Mouse (Mus musculus): ENCODE measurements around the gene Tmx1. TPM values are rescaled to one million over a fixed set of nuclear protein-coding genes. Genes with fewer than 3 reads are reported as not detected.

Tmx1 gene
- polyA plus RNA-seq, 1 experiment from 2014 or later = 139 TPM

- Histone ChIP-seq H3K4me2 (no peak overlapping the region), H3K9ac (no peak overlapping the region), H3K27ac (replicated peaks) (no peak overlapping the region), H3K27me3 (no peaks in the 10 kb centered on the region), H3K9me3 (no peaks in the 10 kb centered on the region), H3K4me1 (replicated peaks) (peaks cover 29% of the 10 kb centered on the region), H3K36me3 (no peaks in the 10 kb centered on the region), H3K4me3 (no peak overlapping the region)
- ATAC-seq (ENCODE audit: low read depth) = no peak
- WGBS = 93% methylated on average over 3 of the region's 3 CpGs
Measured at GRCm38 (mm10) chr12:70451533-70451932, 1.4 kb upstream of the Tmx1 start.

- H3K9ac ChIP-seq = peak overlapping the region; percentile 86; the same call in 1 of the 2 replicates
- 80% methylated on average over 2 of the region's 2 CpGs for WGBS
- no peaks in the 10 kb centered on the region for H3K9me3 ChIP-seq
- H3K4me1 ChIP-seq (replicated peaks) = peaks cover 29% of the 10 kb centered on the region
- no peak overlapping the region for H3K27ac ChIP-seq (replicated peaks)
- H3K27me3 ChIP-seq = no peaks in the 10 kb centered on the region
- no peak for ATAC-seq (ENCODE audit: low read depth)
- peak overlapping the region; percentile 74 for H3K4me2 ChIP-seq
- peaks cover 3% of the 10 kb centered on the region; the same call in 1 of the 2 replicates for H3K36me3 ChIP-seq
- H3K4me3 ChIP-seq = peak overlapping the region; percentile 75
Measured at GRCm38 (mm10) chr12:70452143-70452542, 752 bp upstream of the Tmx1 start.

- H3K27me3 ChIP-seq = no peaks in the 10 kb centered on the region
- 96% methylated on average over 8 of the region's 8 CpGs for WGBS
- no peak overlapping the region for H3K4me3 ChIP-seq
- peaks cover 29% of the 10 kb centered on the region for H3K36me3 ChIP-seq
- H3K4me1 ChIP-seq (replicated peaks) = peaks cover 29% of the 10 kb centered on the region
- no peak overlapping the region for H3K27ac ChIP-seq (replicated peaks)
- ATAC-seq (ENCODE audit: low read depth) = no peak
- no peaks in the 10 kb centered on the region for H3K9me3 ChIP-seq
- H3K4me2 ChIP-seq = peak overlapping the region; percentile 74
- H3K9ac ChIP-seq = no peak overlapping the region
Measured at GRCm38 (mm10) chr12:70455226-70455625, 2.3 kb downstream of the Tmx1 start.

GRCm38 (mm10) chr12:70459546-70459945 lies 6.7 kb downstream of the Tmx1 start:
- 94% methylated on average over 1 of the region's 1 CpGs for WGBS
- Histone ChIP-seq H3K9ac (no peak overlapping the region), H3K4me3 (no peak overlapping the region), H3K27me3 (no peaks in the 10 kb centered on the region), H3K27ac (replicated peaks) (no peak overlapping the region), H3K36me3 (peaks cover 56% of the 10 kb centered on the region), H3K4me2 (no peak overlapping the region), H3K9me3 (no peaks in the 10 kb centered on the region), H3K4me1 (replicated peaks) (peaks cover 13% of the 10 kb centered on the region)
- no peak for ATAC-seq (ENCODE audit: low read depth)

- WGBS = 91% methylated on average over 4 of the region's 4 CpGs
- Histone ChIP-seq H3K9ac (no peak overlapping the region), H3K4me3 (no peak overlapping the region), H3K27ac (replicated peaks) (no peak overlapping the region), H3K36me3 (peaks cover 64% of the 10 kb centered on the region), H3K4me2 (no peak overlapping the region), H3K4me1 (replicated peaks) (no peaks in the 10 kb centered on the region), H3K9me3 (no peaks in the 10 kb centered on the region), H3K27me3 (no peaks in the 10 kb centered on the region)
- ATAC-seq (ENCODE audit: low read depth) = no peak
Measured at GRCm38 (mm10) chr12:70464016-70464415, 11.1 kb downstream of the Tmx1 start.

GRCm38 (mm10) chr12:70475336-70475735 lies 22.4 kb downstream of the Tmx1 start:
- Histone ChIP-seq H3K4me3 (no peak overlapping the region), H3K4me2 (no peak overlapping the region), H3K27me3 (no peaks in the 10 kb centered on the region), H3K9me3 (0 out of 2 replicates have a peak, but pooled peaks cover 7% of the 10 kb centered on the region), H3K36me3 (no peaks in the 10 kb centered on the region), H3K9ac (no peak overlapping the region), H3K27ac (replicated peaks) (no peak overlapping the region), H3K4me1 (replicated peaks) (no peaks in the 10 kb centered on the region)
- WGBS = 85% methylated on average over 3 of the region's 3 CpGs
- no peak for ATAC-seq (ENCODE audit: low read depth)

GRCm38 (mm10) chr12:70476884-70477576 lies 24.1 kb downstream of the Tmx1 start:
- H3K27ac ChIP-seq (replicated peaks) = no peak overlapping the region
- H3K27me3 ChIP-seq = no peaks in the 10 kb centered on the region
- H3K9me3 ChIP-seq = 0 out of 2 replicates have a peak, but pooled peaks cover 7% of the 10 kb centered on the region
- no peak overlapping the region for H3K4me2 ChIP-seq
- H3K4me1 ChIP-seq (replicated peaks) = no peaks in the 10 kb centered on the region
- 77% methylated on average over 16 of the region's 16 CpGs for WGBS
- no peak for ATAC-seq (ENCODE audit: low read depth)
- H3K4me3 ChIP-seq = no peak overlapping the region
- no peak overlapping the region for H3K9ac ChIP-seq
- no peaks in the 10 kb centered on the region for H3K36me3 ChIP-seq

GRCm38 (mm10) chr12:70477593-70478287 lies 24.8 kb downstream of the Tmx1 start:
- Histone ChIP-seq H3K36me3 (no peaks in the 10 kb centered on the region), H3K9ac (no peak overlapping the region), H3K27me3 (no peaks in the 10 kb centered on the region), H3K4me2 (no peak overlapping the region), H3K9me3 (0 out of 2 replicates have a peak, but pooled peaks cover 2% of the 10 kb centered on the region), H3K4me3 (no peak overlapping the region), H3K4me1 (replicated peaks) (no peaks in the 10 kb centered on the region), H3K27ac (replicated peaks) (no peak overlapping the region)
- 76% methylated on average over 16 of the region's 16 CpGs for WGBS
- no peak for ATAC-seq (ENCODE audit: low read depth)

GRCm38 (mm10) chr12:70485956-70486355 lies 33.1 kb downstream of the Tmx1 start:
- Histone ChIP-seq H3K27me3 (no peaks in the 10 kb centered on the region), H3K9me3 (no peaks in the 10 kb centered on the region), H3K9ac (no peak overlapping the region), H3K4me1 (replicated peaks) (no peaks in the 10 kb centered on the region), H3K36me3 (no peaks in the 10 kb centered on the region), H3K4me3 (no peak overlapping the region), H3K4me2 (no peak overlapping the region), H3K27ac (replicated peaks) (no peak overlapping the region)
- no peak for ATAC-seq (ENCODE audit: low read depth)
- WGBS = 91% methylated on average over 7 of the region's 7 CpGs

- Histone ChIP-seq H3K9me3 (no peaks in the 10 kb centered on the region), H3K9ac (no peak overlapping the region), H3K4me2 (no peak overlapping the region), H3K36me3 (no peaks in the 10 kb centered on the region), H3K4me3 (no peak overlapping the region), H3K27ac (replicated peaks) (no peak overlapping the region), H3K27me3 (no peaks in the 10 kb centered on the region), H3K4me1 (replicated peaks) (no peaks in the 10 kb centered on the region)
- no peak for ATAC-seq (ENCODE audit: low read depth)
- 76% methylated on average over 6 of the region's 6 CpGs for WGBS
Measured at GRCm38 (mm10) chr12:70486716-70487480, 34.0 kb downstream of the Tmx1 start.

GRCm38 (mm10) chr12:70492441-70492840 lies 39.5 kb downstream of the Tmx1 start:
- no peaks in the 10 kb centered on the region for H3K9me3 ChIP-seq
- H3K4me1 ChIP-seq (replicated peaks) = peaks cover 10% of the 10 kb centered on the region
- no peak overlapping the region for H3K4me3 ChIP-seq
- no peak overlapping the region for H3K27ac ChIP-seq (replicated peaks)
- no peaks in the 10 kb centered on the region for H3K36me3 ChIP-seq
- 92% methylated on average over 10 of the region's 10 CpGs for WGBS
- no peaks in the 10 kb centered on the region for H3K27me3 ChIP-seq
- no peak overlapping the region for H3K4me2 ChIP-seq
- ATAC-seq (ENCODE audit: low read depth) = no peak
- H3K9ac ChIP-seq = no peak overlapping the region
